Mouse (Mus musculus): ENCODE measurements around the gene Dock8.

The Dock8 gene

GRCm38 (mm10) chr19:25066229-25066628, 66.9 kb downstream of the Dock8 start:
- DNase-seq = no peak

GRCm38 (mm10) chr19:25068518-25068917, 69.2 kb downstream of the Dock8 start:
- no peak for DNase-seq

DNA sequence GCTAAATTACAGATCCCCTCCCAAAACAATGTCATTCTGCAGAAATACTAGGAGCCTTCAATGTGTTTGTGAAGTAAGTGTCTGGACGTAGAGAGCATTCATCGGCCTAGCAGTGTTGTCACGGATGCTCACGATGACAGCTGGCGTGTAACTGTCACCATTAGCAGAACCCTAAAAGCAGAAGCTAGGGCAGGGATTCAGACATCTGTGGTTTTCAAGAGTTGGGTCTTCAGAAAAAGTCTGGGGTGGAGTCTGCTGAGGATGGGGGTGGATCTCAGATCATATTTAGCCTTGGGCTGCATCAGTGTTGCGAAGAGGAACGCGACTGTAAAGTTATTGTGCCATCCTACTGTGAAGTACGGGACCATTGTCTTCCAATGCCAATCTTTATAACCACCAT, 73.2 kb downstream of the Dock8 start:
- no peak for DNase-seq

DNA sequence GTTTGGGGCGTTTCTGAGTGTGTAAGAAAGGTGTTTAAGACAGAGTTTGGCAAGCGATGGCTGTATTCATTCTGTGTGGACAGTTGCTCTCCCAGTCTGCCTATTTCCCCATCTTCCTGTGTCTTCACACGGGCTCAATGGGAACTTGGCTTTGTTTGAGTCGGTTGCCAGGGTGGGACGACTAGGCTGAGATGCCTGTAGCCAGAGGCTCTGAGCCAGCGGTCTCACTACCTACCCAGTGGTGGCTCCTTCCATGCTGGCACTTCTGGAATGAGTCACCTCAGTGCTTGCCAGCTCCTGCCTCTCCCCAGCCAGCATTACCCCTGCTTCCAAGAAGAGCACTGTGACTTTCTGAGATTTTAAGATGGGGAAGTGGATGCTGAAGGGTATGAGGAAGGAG, 75.4 kb downstream of the Dock8 start:
- DNase-seq = no peak

DNA sequence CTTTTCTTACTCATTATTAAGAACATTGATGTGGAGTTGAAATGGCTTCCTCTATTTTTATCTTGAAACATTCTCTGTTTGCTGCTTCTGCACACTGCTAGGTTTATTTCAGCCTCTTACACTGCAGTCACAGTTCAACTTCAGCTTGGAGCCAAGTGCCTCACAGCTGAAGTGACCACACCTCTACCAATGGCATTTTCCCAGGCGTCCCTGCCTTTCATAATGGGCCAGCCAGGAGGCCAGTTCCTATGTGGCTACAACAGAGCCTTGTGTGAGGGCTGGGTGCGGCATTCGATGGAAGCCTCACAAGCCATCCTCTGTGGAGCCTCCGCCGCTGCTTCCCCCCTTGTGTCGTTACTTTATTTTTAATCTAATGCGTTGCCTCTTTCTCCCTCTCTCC, 78.3 kb downstream of the Dock8 start:
- DNase-seq = no peak

- DNase-seq = no peak
Observed at GRCm38 (mm10) chr19:25078130-25078529, 78.8 kb downstream of the Dock8 start.

GRCm38 (mm10) chr19:25080166-25080565, 80.8 kb downstream of the Dock8 start:
- no peak for DNase-seq

GRCm38 (mm10) chr19:25082839-25083238, 83.5 kb downstream of the Dock8 start:
- DNase-seq = no peak

DNA sequence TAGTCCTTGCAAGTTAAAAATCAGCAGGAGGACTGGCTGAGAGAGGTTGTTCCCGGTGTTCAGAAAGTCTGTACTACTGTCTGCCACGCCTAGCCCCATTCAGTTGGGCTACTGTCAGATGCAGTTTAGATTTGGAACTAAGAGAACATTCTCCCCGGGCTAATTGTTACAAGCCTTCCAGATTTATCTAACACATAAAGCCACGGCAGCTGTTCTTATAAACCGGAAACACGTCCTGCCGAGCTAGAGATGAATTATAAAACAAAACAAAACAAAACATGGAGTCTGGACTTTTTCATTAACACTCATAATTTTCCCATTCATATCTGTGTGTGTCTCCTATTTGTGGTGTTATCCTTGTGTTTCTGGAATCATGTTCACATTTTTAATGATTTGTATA, 87.8 kb downstream of the Dock8 start:
- no peak for DNase-seq

DNA sequence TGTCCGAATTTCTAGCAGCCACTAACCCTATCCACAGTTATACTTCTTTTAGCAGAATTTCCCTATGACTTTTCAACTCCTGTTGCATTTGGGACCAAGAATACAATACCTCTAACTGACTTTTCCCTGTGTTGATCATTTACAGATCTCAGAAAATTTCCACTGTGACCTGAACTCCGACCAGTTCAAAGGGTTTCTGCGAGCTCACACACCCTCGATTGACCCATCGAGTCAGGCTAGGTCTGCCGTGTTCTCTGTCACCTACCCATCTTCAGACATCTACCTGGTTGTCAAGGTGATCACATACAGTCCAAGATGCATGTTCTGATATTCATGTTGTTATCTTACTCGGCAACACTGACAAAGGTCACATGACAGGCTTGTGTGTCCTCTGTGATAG, 90.4 kb downstream of the Dock8 start:
- DNase-seq = no peak

DNA sequence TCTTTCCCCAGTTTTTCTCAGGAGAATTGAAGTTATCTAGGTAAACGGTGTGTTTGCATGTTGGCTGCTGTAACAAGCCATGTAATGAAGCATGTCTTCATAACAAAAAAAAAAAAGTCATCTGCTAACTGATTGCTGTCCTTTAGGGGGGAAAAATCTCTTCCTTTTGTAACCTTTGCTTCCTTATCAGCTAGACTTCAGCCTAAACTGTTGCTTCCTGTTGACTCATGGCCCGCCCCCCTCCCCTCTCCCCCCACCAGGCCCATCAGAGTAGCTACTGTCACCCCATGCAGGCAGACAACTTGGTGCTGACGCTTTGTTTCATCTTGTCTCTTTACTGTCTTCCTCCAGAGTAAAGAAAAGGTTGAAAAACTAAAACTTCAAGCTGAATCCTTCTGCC, 95.8 kb downstream of the Dock8 start:
- no peak for DNase-seq

DNA sequence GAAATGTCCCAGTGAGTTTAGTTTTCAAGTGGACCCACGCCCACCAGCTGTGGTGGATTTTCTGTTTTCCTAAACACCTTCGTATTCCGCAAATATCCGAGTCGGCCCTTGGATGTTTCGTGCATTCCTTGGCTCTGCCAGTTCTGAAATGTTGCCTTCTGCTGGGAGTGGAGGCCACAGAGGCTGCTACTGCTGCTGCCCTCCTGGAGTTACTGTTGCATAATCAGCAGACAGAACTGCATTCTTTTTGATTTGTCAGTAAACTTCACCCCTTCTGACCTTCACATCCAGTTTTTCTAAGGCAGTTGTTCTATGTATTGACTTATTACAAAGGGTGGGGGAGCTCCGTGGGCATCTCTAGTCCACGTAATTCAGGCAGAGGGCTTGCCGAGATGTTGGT, 97.0 kb downstream of the Dock8 start:
- DNase-seq = peak; percentile 14

DNA sequence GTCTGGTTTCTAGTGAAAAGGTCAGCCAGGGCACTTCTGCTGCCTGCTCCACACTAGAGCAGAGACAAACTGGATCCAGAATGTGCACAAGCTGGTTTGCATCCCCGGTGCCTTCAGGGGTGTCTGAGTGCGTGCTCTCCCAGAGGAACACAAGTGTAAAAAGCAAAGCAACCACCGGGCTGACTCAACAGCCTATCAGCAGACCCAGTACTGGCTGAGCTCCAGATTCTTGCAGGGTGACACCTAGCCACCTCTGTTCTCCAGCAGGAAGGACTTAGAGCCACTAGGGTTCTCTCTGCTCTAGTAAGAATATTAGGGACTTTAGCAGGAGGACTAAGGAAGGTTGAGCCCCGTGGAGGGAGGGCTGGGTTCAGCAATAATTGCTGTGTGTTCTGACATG, 97.7 kb downstream of the Dock8 start:
- peak; percentile 65 for DNase-seq

DNA sequence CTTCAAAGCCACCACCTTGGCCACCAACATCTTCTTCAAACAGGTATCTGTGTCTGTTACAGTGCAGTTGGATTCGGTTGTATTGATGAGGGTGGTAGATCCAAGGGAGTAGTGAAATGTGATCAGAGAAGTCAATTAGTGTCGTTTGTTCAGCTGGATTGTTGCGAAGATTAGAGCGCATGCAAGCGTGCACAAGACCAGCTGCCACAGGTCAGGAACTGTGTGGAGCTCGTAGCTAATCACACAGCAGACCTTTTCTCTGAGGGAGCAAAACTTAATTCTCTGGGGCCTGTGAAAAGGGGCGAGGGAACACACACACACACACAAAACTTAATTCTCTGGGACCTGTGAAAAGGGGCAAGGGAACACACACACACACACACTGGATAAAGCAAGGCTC, 98.2 kb downstream of the Dock8 start:
- DNase-seq = no peak

DNA sequence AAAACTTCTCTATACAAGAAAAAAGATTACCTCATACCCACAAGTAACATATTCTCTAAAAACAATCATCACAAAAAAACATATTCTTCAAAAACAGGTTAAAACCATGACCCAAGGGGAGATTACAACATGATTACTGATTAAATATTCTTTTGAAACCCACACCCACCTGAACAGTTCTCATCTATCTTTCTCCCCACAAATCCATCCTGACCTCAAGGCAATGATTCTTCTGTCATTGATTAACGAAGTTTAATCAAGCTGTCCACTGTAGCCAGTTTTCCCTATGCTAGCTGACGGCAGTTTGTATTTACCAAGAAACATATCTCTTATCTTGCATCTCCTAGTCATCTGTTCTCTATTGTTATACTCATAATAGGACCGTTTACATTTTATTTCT, 98.6 kb downstream of the Dock8 start:
- DNase-seq = no peak

GRCm38 (mm10) chr19:25098941-25099340, 99.6 kb downstream of the Dock8 start:
- no peak for DNase-seq

- no peak for DNase-seq
Observed at GRCm38 (mm10) chr19:25105682-25106081, 106.3 kb downstream of the Dock8 start.

DNA sequence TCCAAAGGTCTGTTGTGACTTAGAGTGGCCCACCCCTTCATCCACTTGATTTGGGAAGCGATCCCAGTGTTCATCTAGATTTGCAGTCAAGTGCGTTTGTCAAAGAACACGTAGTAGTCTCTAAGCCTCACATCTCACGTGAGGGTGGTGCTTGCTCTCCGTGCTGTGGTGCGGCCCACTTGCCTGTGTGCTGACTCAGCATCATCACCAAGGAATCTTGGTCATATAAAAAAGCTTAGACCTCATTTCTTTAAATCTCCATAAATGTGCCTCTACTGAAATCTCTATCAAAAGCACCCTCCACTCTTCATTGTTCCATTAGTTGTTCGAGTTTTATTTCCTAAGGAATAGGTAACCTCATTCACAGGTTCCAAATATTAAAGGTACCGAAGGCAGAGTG, 107.0 kb downstream of the Dock8 start:
- no peak for DNase-seq

GRCm38 (mm10) chr19:25107417-25107816, 108.1 kb downstream of the Dock8 start:
- DNase-seq = peak; percentile 27

DNA sequence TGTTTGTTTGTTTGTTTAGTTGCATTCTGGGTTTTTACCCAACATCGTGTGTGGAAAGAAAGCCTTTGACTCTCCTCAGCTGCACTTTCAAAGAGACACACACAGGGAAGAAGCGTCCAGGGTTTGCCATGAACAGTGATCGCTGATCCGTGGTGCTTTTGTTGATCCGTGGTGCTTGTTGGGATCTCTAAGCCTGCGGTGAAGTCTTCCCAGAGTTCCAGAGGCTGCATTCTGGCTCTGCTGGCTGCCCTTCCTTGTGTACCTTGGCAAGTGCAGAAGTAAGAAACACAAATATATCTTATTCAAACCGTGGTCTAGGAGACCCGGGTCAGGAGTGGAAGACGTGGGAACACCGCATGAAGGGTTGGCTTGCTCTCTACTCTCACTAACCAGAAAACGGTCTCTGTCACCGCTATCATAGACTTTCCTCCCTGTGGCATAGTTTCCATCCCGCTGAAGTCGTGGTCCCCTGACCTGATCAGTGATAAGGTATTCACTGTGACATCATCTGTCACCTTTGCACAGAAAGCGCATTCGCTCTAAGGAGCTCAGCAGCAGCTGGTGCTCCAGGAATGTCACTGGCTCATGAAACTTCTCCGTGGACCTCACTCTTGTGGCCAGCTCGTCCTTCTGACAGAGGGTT, 112.4 kb downstream of the Dock8 start:
- peak; percentile 15 for DNase-seq

- DNase-seq = no peak
Observed at GRCm38 (mm10) chr19:25116981-25117380, 117.6 kb downstream of the Dock8 start.

DNA sequence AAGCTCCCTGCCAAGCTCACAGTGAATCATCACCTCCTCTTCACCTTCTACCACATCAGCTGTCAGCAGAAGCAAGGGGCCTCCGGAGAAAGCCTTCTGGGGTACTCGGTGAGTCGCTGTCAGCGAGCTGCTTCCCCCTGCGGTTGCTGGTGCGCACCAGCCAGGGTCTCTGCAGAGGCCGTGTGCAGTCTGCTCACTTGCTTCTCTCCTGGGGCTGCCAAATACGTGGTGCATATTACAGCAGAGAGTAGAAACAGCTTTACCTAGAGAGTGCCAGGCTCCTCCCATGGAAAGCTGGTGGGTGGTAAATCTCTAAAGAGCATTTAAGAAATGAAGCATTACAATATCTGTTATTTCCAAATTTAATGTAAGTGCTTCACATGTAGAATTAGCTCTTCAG, 123.1 kb downstream of the Dock8 start:
- DNase-seq = no peak

- peak; percentile 18 for DNase-seq
Observed at GRCm38 (mm10) chr19:25123031-25123430, 123.7 kb downstream of the Dock8 start.

DNA sequence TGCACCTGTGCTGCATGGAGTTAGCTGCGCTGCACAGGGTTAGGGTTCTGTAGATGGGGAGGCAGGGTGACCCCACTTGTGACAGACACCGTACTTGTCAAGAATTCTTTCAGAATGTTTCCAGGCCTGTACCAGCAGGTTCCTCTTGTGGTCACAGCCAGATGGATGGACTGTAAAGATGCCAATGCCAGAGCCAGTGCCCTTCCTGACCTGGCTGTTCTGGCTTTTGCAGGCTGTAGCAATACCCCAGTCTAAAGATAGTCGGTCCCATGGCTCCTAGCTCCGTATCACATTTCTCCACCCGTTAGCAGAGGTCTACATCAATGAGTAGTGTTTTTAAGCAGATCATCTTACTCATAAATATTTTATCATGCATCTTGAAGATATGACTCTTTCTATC, 124.1 kb downstream of the Dock8 start:
- no peak for DNase-seq

- peak; percentile 36 for DNase-seq
Observed at GRCm38 (mm10) chr19:25132322-25132721, 133.0 kb downstream of the Dock8 start.

DNA sequence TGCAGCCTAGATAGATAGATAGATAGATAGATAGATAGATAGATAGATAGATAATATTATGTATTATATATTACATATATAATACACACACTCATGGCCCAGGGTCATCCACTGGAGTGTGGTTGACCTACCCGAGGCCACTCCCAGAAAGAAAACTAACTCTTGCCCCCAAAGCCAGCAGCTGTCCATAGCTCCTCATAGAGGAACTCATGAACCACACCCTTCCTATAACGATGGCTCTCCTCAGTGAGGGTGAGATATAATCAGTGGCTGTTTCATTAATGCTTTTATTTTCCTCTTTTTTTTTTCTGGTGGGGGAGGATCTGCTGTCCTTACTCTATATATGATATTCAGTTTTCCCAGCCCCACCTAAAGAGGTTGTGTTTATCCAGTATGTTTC, 134.6 kb downstream of the Dock8 start:
- no peak for DNase-seq

All from kidney, postnatal 14 days (tissue).